Mouse (Mus musculus) monocyte, adult 5-6 weeks (primary cell): Measurements from ENCODE around the gene 4930426L09Rik. TPM values are rescaled to one million over a fixed set of nuclear protein-coding genes. Genes with fewer than 3 reads are reported as not detected.

ENCODE experiments used
- ATAC-seq: fragments of 153-309, 156-312 bp; replicated peaks from 2 replicates; pipeline ENCODE4 v1.8.0; 2017; ENCODE audit warnings: mild to moderate bottlenecking; ENCODE audit not compliant: low TSS enrichment, insufficient number of reproducible peaks, severe bottlenecking, poor library complexity, low FRiP score
- total RNA-seq: library from RNA; stranded (forward); fragments of 200-1000, 200-491, 200-594 nt; gene quantifications from 3 replicates; pipeline ENCODE4 v1.2.3, GENCODE M21; 2017

The 4930426L09Rik gene
- 1.7 to 2.6 TPM (median 2.0 TPM) in 3 replicates for total RNA-seq

DNA sequence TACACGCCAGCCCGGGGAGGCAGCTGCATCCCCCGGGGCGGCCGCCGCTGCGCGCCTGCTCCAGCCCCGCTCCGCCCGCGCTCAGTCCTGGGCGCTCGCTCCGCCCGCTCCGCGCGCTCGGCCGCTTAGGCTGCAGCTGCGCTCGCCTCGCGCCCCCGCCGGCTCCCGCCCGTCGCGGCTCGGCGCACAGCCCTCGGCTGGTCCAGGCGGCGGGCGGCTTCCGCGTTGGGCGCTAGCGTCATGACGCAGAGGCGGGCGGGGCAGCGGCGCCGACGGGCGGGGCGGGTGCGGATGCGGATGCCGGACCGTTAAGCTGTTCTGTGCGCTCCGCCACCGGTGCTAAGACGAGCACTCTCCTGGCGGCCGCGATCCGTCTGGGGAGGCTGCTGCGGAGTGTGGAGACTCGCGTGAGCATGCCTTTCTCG lies at the start of gene 4930426L09Rik, which contains the start of gene Pip4k2a:
4930426L09Rik (plus strand) TSS at position 290 of the 425 bp plus-strand sequence.
Pip4k2a (minus strand) TSS at position 73 of the 425 bp plus-strand sequence.
- ATAC-seq: peak; percentile 70

GRCm38 (mm10) chr2:18948741-18949140 lies 49.4 kb upstream of the 4930426L09Rik start:
- ATAC-seq: no peak

DNA sequence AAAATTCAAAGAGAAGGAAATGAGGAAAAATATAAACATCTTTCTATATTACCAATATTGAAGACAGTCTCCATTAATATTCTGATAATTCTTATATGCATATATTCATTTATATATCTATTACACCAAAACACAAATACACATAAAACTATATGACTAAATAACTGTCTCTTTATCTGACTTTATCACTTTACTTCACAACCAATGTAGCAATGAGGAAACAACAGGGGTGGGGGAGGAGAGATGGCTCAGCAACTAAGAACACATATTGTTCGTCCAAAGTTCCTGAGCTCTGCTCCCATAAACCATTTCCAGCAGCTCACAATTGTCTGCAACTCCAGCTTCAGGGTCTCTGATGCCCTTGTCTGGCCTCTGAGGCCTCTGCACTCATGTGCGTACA lies 47.4 kb upstream of the 4930426L09Rik start:
- no peak for ATAC-seq

- no peak for ATAC-seq
Measured at GRCm38 (mm10) chr2:18952102-18952673, 46.0 kb upstream of the 4930426L09Rik start.

- no peak for ATAC-seq
Measured at GRCm38 (mm10) chr2:18954422-18954821, 43.7 kb upstream of the 4930426L09Rik start.

- ATAC-seq: no peak
Measured at GRCm38 (mm10) chr2:18955022-18955421, 43.1 kb upstream of the 4930426L09Rik start.

GRCm38 (mm10) chr2:18955671-18956070 lies 42.5 kb upstream of the 4930426L09Rik start:
- ATAC-seq: no peak

GRCm38 (mm10) chr2:18956424-18956823 lies 41.7 kb upstream of the 4930426L09Rik start:
- no peak for ATAC-seq

- ATAC-seq: no peak
Measured at GRCm38 (mm10) chr2:18956945-18957344, 41.2 kb upstream of the 4930426L09Rik start.

DNA sequence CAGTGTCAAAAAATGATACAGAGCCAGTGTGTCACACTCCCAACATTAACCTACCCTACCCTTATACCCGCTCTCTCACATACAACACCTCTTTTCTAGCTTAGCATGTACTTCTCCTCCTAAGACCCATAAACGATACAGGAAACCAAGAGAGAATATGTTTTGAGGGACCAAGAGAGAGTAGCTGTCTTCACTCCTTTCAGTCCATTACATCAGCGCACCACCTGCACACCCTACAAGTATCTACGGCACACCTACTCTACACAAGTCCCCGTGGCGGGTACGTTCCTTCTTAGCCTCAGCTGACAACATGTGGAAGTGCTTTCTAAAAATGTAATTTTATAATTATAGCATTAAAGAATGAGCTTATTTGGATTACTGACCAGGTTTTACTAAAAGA lies 40.7 kb upstream of the 4930426L09Rik start:
- ATAC-seq: no peak

DNA sequence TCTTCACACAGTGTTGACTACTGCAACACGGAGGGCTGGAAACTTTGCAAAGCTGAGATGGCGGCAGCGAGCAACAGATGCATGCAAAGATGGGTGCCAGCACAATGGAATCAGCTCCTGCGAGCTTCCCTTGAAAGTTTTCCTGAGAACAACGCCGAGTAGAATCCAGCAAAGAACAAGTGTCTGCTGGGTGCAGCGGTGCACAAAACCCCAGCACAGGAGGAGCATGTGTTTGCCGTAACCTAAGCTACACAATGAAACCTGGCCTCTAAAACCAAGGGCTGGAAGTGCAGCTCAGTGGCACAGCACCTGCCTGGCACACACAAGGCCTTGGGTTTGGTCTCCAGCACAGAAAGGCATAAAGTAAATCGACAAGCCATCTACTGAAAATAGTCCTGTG lies 40.1 kb upstream of the 4930426L09Rik start:
- no peak for ATAC-seq

DNA sequence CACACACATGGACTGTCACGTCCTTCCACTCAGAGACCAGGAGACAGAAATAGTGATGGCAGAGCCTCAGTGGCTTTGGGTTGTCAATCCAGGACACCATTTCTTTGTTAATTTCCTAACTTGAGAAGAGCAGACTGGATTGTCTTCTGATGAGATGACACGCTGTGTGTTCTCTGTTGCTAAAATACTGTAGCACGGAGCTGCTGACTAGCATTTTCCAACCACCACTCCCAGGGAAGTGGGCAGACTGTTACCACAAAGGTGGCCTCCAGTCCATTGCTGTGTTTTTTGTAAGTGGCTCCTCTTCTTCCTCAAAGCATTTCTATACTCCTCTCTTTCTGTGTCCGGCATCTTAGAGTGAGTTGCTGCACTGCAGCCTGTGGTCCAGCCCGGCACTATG lies 39.6 kb upstream of the 4930426L09Rik start:
- ATAC-seq: no peak; the same call in 1 of the 2 replicates

DNA sequence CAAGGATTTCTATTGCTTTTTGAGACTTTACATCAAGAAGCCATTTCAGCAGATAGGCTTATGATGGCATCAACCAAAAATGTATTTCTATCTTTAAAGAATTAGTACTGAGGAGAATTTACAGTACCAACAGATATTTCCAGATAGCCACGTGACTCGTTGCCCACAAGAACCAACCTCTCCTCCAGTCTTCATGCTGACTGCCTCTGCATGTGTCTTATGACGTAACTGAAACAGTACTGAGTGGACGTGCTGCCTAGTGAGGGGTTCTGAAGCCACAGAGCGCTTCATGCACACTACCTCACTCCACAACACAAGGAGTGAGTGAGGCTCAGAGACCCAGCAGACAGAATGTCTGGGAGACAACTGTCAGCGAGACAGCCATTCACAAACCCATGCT lies 39.1 kb upstream of the 4930426L09Rik start:
- peak; percentile 65 for ATAC-seq

DNA sequence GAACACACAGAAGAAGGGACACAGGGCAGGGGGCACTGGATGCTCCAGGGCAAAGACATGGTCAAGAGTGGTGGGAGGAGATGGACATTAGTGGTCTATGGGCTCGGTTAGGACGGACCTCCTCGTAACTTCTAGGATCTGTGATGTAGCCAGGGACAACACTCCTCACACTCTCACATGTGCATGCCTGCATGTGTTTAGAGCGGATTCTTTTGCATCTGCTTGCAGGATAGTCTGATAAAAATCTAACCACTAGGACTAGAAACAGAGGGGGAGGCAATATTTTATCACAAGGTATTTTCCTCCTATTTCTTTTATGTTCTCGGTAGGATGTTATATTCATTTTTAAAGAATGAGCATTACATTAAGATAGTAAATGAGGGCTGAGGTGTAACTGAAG lies 38.6 kb upstream of the 4930426L09Rik start:
- no peak for ATAC-seq

DNA sequence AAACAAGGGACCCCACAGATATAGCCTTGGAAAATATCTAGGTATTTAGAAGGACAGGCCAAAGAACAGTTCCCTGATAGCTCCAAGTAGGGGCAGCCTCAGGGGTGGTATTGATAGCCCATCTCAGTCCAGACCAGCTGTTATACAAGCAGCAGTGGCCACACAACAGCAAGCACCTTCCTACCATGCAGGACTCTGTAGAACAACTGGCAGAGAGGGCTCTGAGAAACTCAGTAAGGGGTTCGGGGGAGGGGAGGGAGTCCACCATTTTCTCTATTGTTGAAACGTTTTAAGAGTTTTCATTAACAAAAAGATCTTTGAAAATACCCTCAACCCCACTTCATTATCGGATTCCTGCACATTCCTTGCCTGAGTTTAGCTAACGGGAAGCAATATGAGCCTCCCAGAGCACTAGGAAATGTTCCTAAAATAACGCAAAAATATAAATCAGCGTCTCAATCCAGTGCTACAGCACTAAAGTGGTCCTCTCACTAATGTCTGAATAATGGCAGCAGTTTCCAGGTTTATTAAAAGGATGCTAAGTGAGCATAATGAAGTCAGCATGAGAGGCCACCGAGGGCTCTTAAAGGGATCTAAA lies 37.7 kb upstream of the 4930426L09Rik start:
- no peak for ATAC-seq

- ATAC-seq: no peak
Measured at GRCm38 (mm10) chr2:18962502-18962901, 35.6 kb upstream of the 4930426L09Rik start.

DNA sequence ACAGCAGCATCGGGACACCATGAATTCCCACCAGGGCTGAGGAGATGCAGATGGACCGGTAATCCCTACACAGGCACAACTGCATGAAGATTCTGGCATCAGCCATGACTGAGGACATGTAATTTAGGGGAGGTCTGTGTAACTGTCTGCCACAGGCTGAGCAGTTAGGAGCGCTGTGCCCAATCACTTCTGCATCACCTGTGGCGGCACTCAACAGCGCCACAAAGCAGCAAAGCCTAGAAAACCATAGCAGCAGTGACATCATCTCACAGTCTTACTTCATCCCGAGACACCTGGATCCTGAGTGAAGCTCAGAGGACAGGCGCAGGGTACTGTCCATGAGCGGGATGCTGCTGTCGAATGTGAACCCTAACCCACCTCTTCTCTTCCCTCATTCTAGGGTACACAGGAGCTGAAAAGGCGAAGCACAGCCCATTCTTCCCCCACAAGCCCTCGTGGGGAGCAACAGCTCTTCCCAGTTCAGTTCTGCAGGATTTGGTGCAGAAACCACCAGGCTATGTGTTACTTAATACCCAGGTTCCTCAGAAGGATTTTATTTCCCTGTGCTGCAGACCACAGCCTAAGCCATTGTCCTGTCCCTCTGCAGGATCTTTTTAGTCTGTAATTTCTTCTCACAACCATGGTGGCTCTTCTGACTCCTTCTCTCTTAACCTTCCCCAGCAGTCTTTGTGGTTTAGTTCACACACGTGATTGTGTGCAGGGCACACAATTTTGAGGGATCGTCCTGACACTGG lies 34.7 kb upstream of the 4930426L09Rik start:
- no peak for ATAC-seq

- no peak for ATAC-seq
Measured at GRCm38 (mm10) chr2:18965108-18965507, 33.0 kb upstream of the 4930426L09Rik start.

DNA sequence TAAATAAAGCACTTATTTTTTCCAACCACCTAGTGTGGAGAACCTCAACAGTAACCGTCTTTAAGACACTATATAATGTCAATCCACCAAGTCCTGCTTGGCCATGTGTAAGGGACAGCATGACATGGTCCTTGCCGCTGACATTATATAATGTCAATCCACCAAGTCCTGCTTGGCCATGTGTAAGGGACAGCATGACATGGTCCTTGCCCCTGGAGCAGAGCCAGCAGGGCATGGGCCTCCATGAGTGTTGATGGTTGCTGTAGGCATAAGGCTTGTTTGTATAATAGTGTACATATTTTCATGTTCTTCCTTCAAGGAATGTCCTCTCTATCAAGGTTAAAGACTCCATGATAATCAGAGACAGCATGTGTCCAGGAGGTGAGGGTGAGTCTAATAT lies 32.2 kb upstream of the 4930426L09Rik start:
- ATAC-seq: no peak

- no peak for ATAC-seq
Measured at GRCm38 (mm10) chr2:18966566-18966965, 31.6 kb upstream of the 4930426L09Rik start.
